Mouse (Mus musculus) gastrocnemius, adult 8-10 months (tissue): ENCODE measurements around the gene Tmbim1. TPM values are rescaled to one million over a fixed set of nuclear protein-coding genes. Genes with fewer than 3 reads are reported as not detected.

Experiments used
- total RNA-seq, 4 experiments: library from RNA; stranded (reverse); gene quantifications; 2 replicates each; pipeline ENCODE4 v1.2.4; 2022

The Tmbim1 gene
- total RNA-seq, 4 experiments from 2014 or later, result 31.3 to 38.1 (median 32.9) TPM

Other genes with a start within 250 kb of the Tmbim1 start
- 100 to 1,000 TPM; 217 to 331 (median 279) TPM for gene Tns1, start 181.2 kb downstream of the Tmbim1 start, total RNA-seq
- not detected for gene Rufy4, start 180.1 kb downstream of the Tmbim1 start, total RNA-seq
- not detected for gene Cxcr2, start 151.6 kb downstream of the Tmbim1 start, total RNA-seq
- gene Cxcr1, start 111.0 kb downstream of the Tmbim1 start, total RNA-seq, result not detected
- 10 to 100 TPM; 70.0 to 81.5 (median 72.2) TPM for gene Arpc2, start 69.5 kb downstream of the Tmbim1 start, total RNA-seq
- gene Gpbar1, start 27.1 kb downstream of the Tmbim1 start, total RNA-seq, result not detected
- gene Aamp, start 20.9 kb downstream of the Tmbim1 start, total RNA-seq, result 10 to 100 TPM; 73.2 to 88.7 (median 78.0) TPM
- gene Pnkd, start 20.7 kb downstream of the Tmbim1 start, total RNA-seq, result 10 to 100 TPM; 51.9 to 56.2 (median 53.1) TPM
- under 1 TPM in 3 of 4 experiments, not detected in 1; 0.21 to 0.44 (median 0.36) TPM for gene Catip, start 56.5 kb upstream of the Tmbim1 start, total RNA-seq
- 1 to 10 TPM; 2.1 to 6.5 (median 5.1) TPM for gene Slc11a1, start 69.6 kb upstream of the Tmbim1 start, total RNA-seq
- gene Ctdsp1, start 85.9 kb upstream of the Tmbim1 start, total RNA-seq, result 100 to 1,000 TPM; 105 to 110 (median 107) TPM
- not detected for gene Vil1, start 103.8 kb upstream of the Tmbim1 start, total RNA-seq
- gene Cnot9, start 200.4 kb upstream of the Tmbim1 start, total RNA-seq, result 10 to 100 TPM; 10.7 to 15.0 (median 11.6) TPM
- gene Plcd4, start 237.3 kb upstream of the Tmbim1 start, total RNA-seq, result 100 to 1,000 TPM in 2 of 4 experiments, 10 to 100 TPM in 2; 89.2 to 107 (median 97.0) TPM
- 10 to 100 TPM in 1 of 4 experiments, 1 to 10 TPM in 3; 6.4 to 11.0 (median 7.2) TPM for gene Usp37, start 238.7 kb upstream of the Tmbim1 start, total RNA-seq